Mouse (Mus musculus) layer of hippocampus, adult 8-10 months (tissue): ENCODE results near the gene Scube2. TPM values are rescaled to one million over a fixed set of nuclear protein-coding genes. Genes with fewer than 3 reads are reported as not detected.

ENCODE experiments used
- DNase-seq, 2 experiments: peaks; one replicate each; pipeline ENCODE4 v3.0.0; 2022; ENCODE audit warnings: low spot score in 2 of 2
- total RNA-seq, 4 experiments: library from RNA; stranded (reverse); gene quantifications; 2 replicates each; pipeline ENCODE4 v1.2.4; 2022

Gene Scube2
- total RNA-seq, 4 experiments from 2014 or later = 1.3 to 1.7 (median 1.7) TPM

GRCm38 (mm10) chr7:109800626-109801025, 64.9 kb downstream of the Scube2 start:
- peak in 1 of 2 experiments; percentile 29 for DNase-seq

- no peak for DNase-seq
Measured at GRCm38 (mm10) chr7:109799168-109799567, 66.3 kb downstream of the Scube2 start.

GRCm38 (mm10) chr7:109795564-109795963, 69.9 kb downstream of the Scube2 start:
- DNase-seq = no peak

GRCm38 (mm10) chr7:109794556-109794955, 70.9 kb downstream of the Scube2 start:
- DNase-seq = no peak

GRCm38 (mm10) chr7:109792759-109793158, 72.7 kb downstream of the Scube2 start:
- DNase-seq = peak; percentile 26 to 54

- DNase-seq = no peak
Measured at GRCm38 (mm10) chr7:109790818-109791217, 74.7 kb downstream of the Scube2 start.

- DNase-seq = no peak
Measured at GRCm38 (mm10) chr7:109787860-109788259, 77.6 kb downstream of the Scube2 start.

GRCm38 (mm10) chr7:109783281-109783680, 82.2 kb downstream of the Scube2 start:
- no peak for DNase-seq

- peak; percentile 64 to 65 for DNase-seq
Measured at GRCm38 (mm10) chr7:109781470-109782203, 83.8 kb downstream of the Scube2 start, which contains the start of gene Nrip3. TSS of gene Nrip3 (minus strand) at chr7:109782025.

- no peak for DNase-seq
Measured at GRCm38 (mm10) chr7:109781087-109781469, 84.4 kb downstream of the Scube2 start.

- DNase-seq = no peak
Measured at GRCm38 (mm10) chr7:109772251-109772650, 93.2 kb downstream of the Scube2 start.

GRCm38 (mm10) chr7:109768699-109769383, 96.6 kb downstream of the Scube2 start:
- DNase-seq = no peak

GRCm38 (mm10) chr7:109767575-109768350, 97.7 kb downstream of the Scube2 start:
- no peak for DNase-seq

GRCm38 (mm10) chr7:109764009-109764408, 101.5 kb downstream of the Scube2 start:
- no peak for DNase-seq

- no peak for DNase-seq
Measured at GRCm38 (mm10) chr7:109756291-109756690, 109.2 kb downstream of the Scube2 start.

- DNase-seq = no peak
Measured at GRCm38 (mm10) chr7:109754034-109754433, 111.4 kb downstream of the Scube2 start.

GRCm38 (mm10) chr7:109752008-109752925, 113.2 kb downstream of the Scube2 start, which contains the start of gene Tmem9b:
TSS of gene Tmem9b (minus strand) at chr7:109752875.
- peak; percentile 49 to 77 for DNase-seq

- no peak for DNase-seq
Measured at GRCm38 (mm10) chr7:109751427-109752007, 114.0 kb downstream of the Scube2 start.
